Mouse (Mus musculus) cerebellum, adult 9-11 months (tissue): Measurements from ENCODE around the gene Crebbp.
"Not testable (repeated sequence)": the region's sequence is repeated elsewhere in the genome, so short reads cannot be mapped to it uniquely, and the experiment has no call there.

Experiments
- DNase-seq: peaks from one replicate; pipeline ENCODE4 v3.0.0; 2022

The Crebbp gene

GRCm38 (mm10) chr16:4213799-4214551, at the start of gene Crebbp:
Gene Crebbp, minus strand, starts transcription at chr16:4213997.
- DNase-seq = peak; percentile 91

GRCm38 (mm10) chr16:4263486-4263885, 49.7 kb upstream of the Crebbp start:
- DNase-seq = no peak

GRCm38 (mm10) chr16:4257546-4257945, 43.7 kb upstream of the Crebbp start:
- no peak for DNase-seq

- no peak for DNase-seq
Measured at GRCm38 (mm10) chr16:4248791-4249190, 35.0 kb upstream of the Crebbp start.

GRCm38 (mm10) chr16:4245241-4245640, 31.4 kb upstream of the Crebbp start:
- DNase-seq = not testable (repeated sequence)

- DNase-seq = no peak
Measured at GRCm38 (mm10) chr16:4236131-4236530, 22.3 kb upstream of the Crebbp start.

GRCm38 (mm10) chr16:4235587-4235986, 21.8 kb upstream of the Crebbp start:
- no peak for DNase-seq

GRCm38 (mm10) chr16:4225841-4226240, 12.0 kb upstream of the Crebbp start:
- DNase-seq = no peak

- peak; percentile 80 for DNase-seq
Measured at GRCm38 (mm10) chr16:4214631-4215240, 939 bp upstream of the Crebbp start.

- DNase-seq = peak; percentile 74
Measured at GRCm38 (mm10) chr16:4212963-4213798, 616 bp downstream of the Crebbp start.

GRCm38 (mm10) chr16:4212167-4212962, 1.4 kb downstream of the Crebbp start:
- DNase-seq = no peak

GRCm38 (mm10) chr16:4210290-4210689, 3.5 kb downstream of the Crebbp start:
- DNase-seq = no peak

GRCm38 (mm10) chr16:4203592-4203991, 10.2 kb downstream of the Crebbp start:
- no peak for DNase-seq

GRCm38 (mm10) chr16:4199995-4200394, 13.8 kb downstream of the Crebbp start:
- no peak for DNase-seq

GRCm38 (mm10) chr16:4199566-4199965, 14.2 kb downstream of the Crebbp start:
- no peak for DNase-seq

GRCm38 (mm10) chr16:4198004-4198403, 15.8 kb downstream of the Crebbp start:
- no peak for DNase-seq

GRCm38 (mm10) chr16:4190166-4190565, 23.6 kb downstream of the Crebbp start:
- no peak for DNase-seq

- DNase-seq = no peak
Measured at GRCm38 (mm10) chr16:4175134-4175533, 38.7 kb downstream of the Crebbp start.

- no peak for DNase-seq
Measured at GRCm38 (mm10) chr16:4169530-4169929, 44.3 kb downstream of the Crebbp start.

GRCm38 (mm10) chr16:4168476-4168875, 45.3 kb downstream of the Crebbp start:
- DNase-seq = no peak

- no peak for DNase-seq
Measured at GRCm38 (mm10) chr16:4160898-4161247, 52.9 kb downstream of the Crebbp start.

- DNase-seq = peak; percentile 77
Measured at GRCm38 (mm10) chr16:4160246-4160897, 53.4 kb downstream of the Crebbp start.
